Mouse (Mus musculus) G1E (cell line): ENCODE results near the gene Cdkl3.

Source experiments
- CTCF ChIP-seq: IDR thresholded peaks from 2 replicates; pipeline ENCODE4 v1.5.1; 2012; ENCODE audit warnings: low read depth, low read length, inconsistent platforms, mixed read lengths
- GATA1 ChIP-seq: IDR thresholded peaks from 2 replicates; pipeline ENCODE4 v1.6.1; 2012; ENCODE audit warnings: borderline replicate concordance, low read length, inconsistent platforms, mixed read lengths
- POLR2AphosphoS5 ChIP-seq: IDR thresholded peaks from 2 replicates; pipeline ENCODE4 v1.6.1; 2012; ENCODE audit warnings: low read depth, low read length, inconsistent platforms; ENCODE audit not compliant: insufficient replicate concordance
- TAL1 ChIP-seq: conservative IDR thresholded peaks from 2 replicates; pipeline ENCODE4 v1.6.1; 2012; ENCODE audit warnings: low read depth, low read length, inconsistent platforms, mixed read lengths

GRCm38 (mm10) chr11:52127760-52128159 is 123.7 kb downstream of the Cdkl3 start:
- TF ChIP-seq CTCF (no peak), POLR2AphosphoS5 (no peak), GATA1 (no peak), TAL1 (no peak)
